Mouse (Mus musculus) heart, embryonic 11.5 days (tissue): ENCODE results near the gene Olfr1445. TPM values are rescaled to one million over a fixed set of nuclear protein-coding genes. Genes with fewer than 3 reads are reported as not detected.

ENCODE experiments used
- polyA plus RNA-seq: library from polyadenylated mRNA; unstranded; fragments of >200 nt; fragmentation: Nextera tagmentation; extraction: Ambion mirVana; gene quantifications from 2 replicates; pipeline ENCODE4 v1.2.1, GENCODE M21; 2014

The Olfr1445 gene
- polyA plus RNA-seq, 1 experiment from 2014 or later: not detected

Other genes with a start within 250 kb of the Olfr1445 start
- not detected in 2 replicates for gene Olfr1442, start 213.4 kb upstream of the Olfr1445 start, polyA plus RNA-seq
- gene Olfr1443, start 205.7 kb upstream of the Olfr1445 start, polyA plus RNA-seq: not detected in 2 replicates
- not detected in 2 replicates for gene Keg1, start 188.1 kb upstream of the Olfr1445 start, polyA plus RNA-seq
- 0.48 and 0.54 TPM in 2 replicates for gene Cntf, start 118.2 kb upstream of the Olfr1445 start, polyA plus RNA-seq
- gene Zfp91, start 87.7 kb upstream of the Olfr1445 start, polyA plus RNA-seq: 7.2 and 9.3 TPM in 2 replicates
- 0.56 and 0.76 TPM in 2 replicates for gene Lpxn, start 87.7 kb upstream of the Olfr1445 start, polyA plus RNA-seq
- gene Gm5244, start 37.2 kb upstream of the Olfr1445 start, polyA plus RNA-seq: not detected in 2 replicates
- not detected in 2 replicates for gene Olfr1444, start 26.6 kb upstream of the Olfr1445 start, polyA plus RNA-seq
- gene Olfr1446, start 9.7 kb downstream of the Olfr1445 start, polyA plus RNA-seq: not detected in 2 replicates
- gene Olfr1447, start 19.9 kb downstream of the Olfr1445 start, polyA plus RNA-seq: not detected in 2 replicates
- gene Olfr1448, start 40.6 kb downstream of the Olfr1445 start, polyA plus RNA-seq: not detected in 2 replicates
- gene Olfr1449, start 47.0 kb downstream of the Olfr1445 start, polyA plus RNA-seq: not detected in 2 replicates
- gene Olfr1450, start 66.4 kb downstream of the Olfr1445 start, polyA plus RNA-seq: not detected in 2 replicates
- gene Olfr1451, start 111.2 kb downstream of the Olfr1445 start, polyA plus RNA-seq: not detected in 2 replicates
- gene Olfr1453, start 144.5 kb downstream of the Olfr1445 start, polyA plus RNA-seq: not detected in 2 replicates
- not detected in 2 replicates for gene Olfr1454, start 176.8 kb downstream of the Olfr1445 start, polyA plus RNA-seq
- not detected in 2 replicates for gene Olfr1457, start 214.0 kb downstream of the Olfr1445 start, polyA plus RNA-seq
- gene Olfr1458, start 222.9 kb downstream of the Olfr1445 start, polyA plus RNA-seq: not detected in 2 replicates